Mouse (Mus musculus) stomach, adult 2 months (tissue): ENCODE measurements around the gene Olfr1290. TPM values are rescaled to one million over a fixed set of nuclear protein-coding genes. Genes with fewer than 3 reads are reported as not detected.

Experiments
- polyA plus RNA-seq: library from polyadenylated mRNA; depleted of rRNA; stranded (reverse); fragments of >200 nt; gene quantifications from 2 replicates; pipeline ENCODE4 v1.2.3, GENCODE M21; 2012; rRNA removed

Gene Olfr1290
- polyA plus RNA-seq = not detected in 2 replicates

GRCm38 (mm10) chr2:111493729-111494128 lies at the start of gene Olfr1290:
Olfr1290 (minus strand) TSS chr2:111493829.

GRCm38 (mm10) chr2:111540191-111540590 lies 46.6 kb upstream of the Olfr1290 start, which contains the start of gene Olfr1294:
Olfr1294 (minus strand) TSS chr2:111540291.

GRCm38 (mm10) chr2:111524903-111525302 lies 31.3 kb upstream of the Olfr1290 start, which contains the start of gene Olfr1293-ps:
Olfr1293-ps (plus strand) TSS chr2:111525203.

GRCm38 (mm10) chr2:111496880-111497279 lies 3.3 kb upstream of the Olfr1290 start, which contains the start of gene Olfr1291-ps1:
Olfr1291-ps1 (plus strand) TSS chr2:111497180.

GRCm38 (mm10) chr2:111480519-111480918 lies 13.1 kb downstream of the Olfr1290 start, which contains the start of gene Olfr1289:
Olfr1289 (plus strand) TSS chr2:111480819.

GRCm38 (mm10) chr2:111473801-111474200 lies 19.8 kb downstream of the Olfr1290 start, which contains the start of gene Olfr1288:
Olfr1288 (plus strand) TSS chr2:111474101.

GRCm38 (mm10) chr2:111448842-111449241 lies 44.8 kb downstream of the Olfr1290 start, which contains the start of gene Olfr1287:
Olfr1287 (plus strand) TSS chr2:111449142.

Other genes with a start within 250 kb of the Olfr1290 start
- not detected in 2 replicates for gene Olfr1276, start 239.3 kb downstream of the Olfr1290 start, polyA plus RNA-seq
- not detected in 2 replicates for gene Olfr1277, start 219.7 kb downstream of the Olfr1290 start, polyA plus RNA-seq
- gene Olfr1278, start 203.7 kb downstream of the Olfr1290 start, polyA plus RNA-seq = not detected in 2 replicates
- not detected in 2 replicates for gene Olfr1279, start 193.2 kb downstream of the Olfr1290 start, polyA plus RNA-seq
- not detected in 2 replicates for gene Olfr1280, start 179.8 kb downstream of the Olfr1290 start, polyA plus RNA-seq
- gene Olfr1281, start 167.3 kb downstream of the Olfr1290 start, polyA plus RNA-seq = not detected in 2 replicates
- gene Olfr1282, start 157.8 kb downstream of the Olfr1290 start, polyA plus RNA-seq = not detected in 2 replicates
- gene Olfr1283, start 127.0 kb downstream of the Olfr1290 start, polyA plus RNA-seq = not detected in 2 replicates
- not detected in 2 replicates for gene Olfr1284, start 118.3 kb downstream of the Olfr1290 start, polyA plus RNA-seq
- gene Olfr1286, start 70.7 kb downstream of the Olfr1290 start, polyA plus RNA-seq = not detected in 2 replicates
- gene Olfr1287, start 44.7 kb downstream of the Olfr1290 start, polyA plus RNA-seq = not detected in 2 replicates
- not detected in 2 replicates for gene Olfr1288, start 19.7 kb downstream of the Olfr1290 start, polyA plus RNA-seq
- gene Olfr1289, start 13.0 kb downstream of the Olfr1290 start, polyA plus RNA-seq = not detected in 2 replicates
- gene Olfr1291-ps1, start 3.4 kb upstream of the Olfr1290 start, polyA plus RNA-seq = not detected in 2 replicates
- gene Olfr1293-ps, start 31.4 kb upstream of the Olfr1290 start, polyA plus RNA-seq = not detected in 2 replicates
- gene Olfr1294, start 46.5 kb upstream of the Olfr1290 start, polyA plus RNA-seq = not detected in 2 replicates
- not detected in 2 replicates for gene Olfr1295, start 75.9 kb upstream of the Olfr1290 start, polyA plus RNA-seq
- not detected in 2 replicates for gene Olfr1297, start 132.7 kb upstream of the Olfr1290 start, polyA plus RNA-seq
- not detected in 2 replicates for gene Olfr1298, start 155.4 kb upstream of the Olfr1290 start, polyA plus RNA-seq
- not detected in 2 replicates for gene Olfr1299, start 167.6 kb upstream of the Olfr1290 start, polyA plus RNA-seq